Mouse (Mus musculus): ENCODE results near the gene Prim2. TPM values are rescaled to one million over a fixed set of nuclear protein-coding genes. Genes with fewer than 3 reads are reported as not detected.
A peak's percentile ranks its signal among the peaks of the same experiment; 100 is the strongest.

Prim2 gene
- polyA plus RNA-seq, 1 experiment from 2014 or later = 27.4 TPM

DNA sequence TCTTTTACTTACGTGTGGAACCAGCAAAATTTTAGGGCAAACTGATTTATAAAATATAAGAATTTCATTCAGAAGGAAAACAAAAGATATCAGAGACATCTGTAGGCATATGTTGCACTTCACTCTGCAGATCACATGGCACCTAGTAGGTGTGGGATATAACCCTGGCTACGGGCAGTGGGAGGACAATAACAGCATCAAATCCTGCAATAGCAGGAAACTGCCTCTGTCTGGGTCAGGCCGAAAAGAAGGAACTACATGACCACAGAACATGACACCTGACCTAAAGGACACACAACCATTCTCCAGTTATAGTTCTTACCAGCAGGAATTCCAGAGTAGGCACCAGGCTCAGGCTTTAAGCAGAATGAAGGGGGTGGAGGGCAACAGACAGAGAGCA is 137.7 kb downstream of the Prim2 start:
- Histone ChIP-seq H3K36me3 (ENCODE audit: control insufficient read depth, insufficient read depth) (peaks cover 6% of the 10 kb centered on the region), H3K27ac (ENCODE audit: low read length) (no peak overlapping the region), H3K4me2 (ENCODE audit: low read depth, low read length) (no peak overlapping the region), H3K4me3 (ENCODE audit: low read depth, low read length) (no peak overlapping the region), H3K27me3 (ENCODE audit: control insufficient read depth, insufficient read depth, low read depth, low read length) (no peaks in the 10 kb centered on the region), H3K9ac (ENCODE audit: low read depth, low read length) (no peak overlapping the region), H3K9me3 (replicated peaks; ENCODE audit: control insufficient read depth, low read length) (no peaks in the 10 kb centered on the region; the same call in 1 of the 2 replicates), H3K4me1 (ENCODE audit: control insufficient read depth, low read depth, low read length) (peaks cover 3% of the 10 kb centered on the region; the same call in 1 of the 2 replicates)
- ATAC-seq (ENCODE audit: low read depth) = no peak
- 60% methylated on average over 3 of the region's 3 CpGs for WGBS (ENCODE audit: insufficient replicate concordance)

DNA sequence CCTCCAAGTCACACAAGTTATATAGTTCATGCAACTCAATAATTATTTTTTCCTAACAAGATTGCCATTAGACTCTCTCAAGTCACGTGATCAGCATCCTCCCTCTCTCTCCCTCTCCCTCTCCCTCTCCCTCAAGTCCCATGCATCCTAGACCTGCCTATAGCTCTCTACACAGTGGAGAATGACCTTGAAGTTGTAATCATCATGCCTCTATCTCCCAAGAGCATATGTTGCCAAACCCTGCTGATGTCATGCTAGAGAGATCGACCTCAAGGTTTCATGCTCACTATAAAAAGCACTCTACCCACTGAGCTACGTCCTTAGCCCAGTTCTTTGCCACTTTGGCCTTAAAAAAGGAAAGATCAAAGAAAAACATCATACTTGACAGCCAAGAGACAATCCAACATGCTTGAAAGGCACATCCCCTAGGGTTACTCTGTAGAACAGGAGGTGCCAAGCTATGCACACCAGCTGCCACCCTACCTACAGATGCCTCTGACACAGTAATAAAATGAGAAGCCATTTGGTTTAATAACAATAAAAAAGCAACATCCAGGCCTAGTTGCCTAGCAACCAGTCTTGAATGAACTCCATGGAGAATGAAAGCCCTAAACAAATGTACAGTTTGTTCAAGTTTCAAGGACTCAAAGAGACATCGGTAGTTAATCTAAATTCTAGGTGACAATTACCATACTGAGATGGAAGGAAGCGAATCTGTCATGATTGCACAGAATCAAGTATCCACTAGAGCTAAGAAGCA is 138.3 kb downstream of the Prim2 start:
- Histone ChIP-seq H3K27me3 (ENCODE audit: control insufficient read depth, insufficient read depth, low read depth, low read length) (no peaks in the 10 kb centered on the region), H3K4me3 (ENCODE audit: low read depth, low read length) (no peak overlapping the region), H3K4me2 (ENCODE audit: low read depth, low read length) (no peak overlapping the region), H3K9me3 (replicated peaks; ENCODE audit: control insufficient read depth, low read length) (no peaks in the 10 kb centered on the region), H3K27ac (ENCODE audit: low read length) (peak overlapping the region; percentile 45), H3K9ac (ENCODE audit: low read depth, low read length) (no peak overlapping the region), H3K36me3 (ENCODE audit: control insufficient read depth, insufficient read depth) (peaks cover under 1% of the 10 kb centered on the region; the same call in 1 of the 2 replicates), H3K4me1 (ENCODE audit: control insufficient read depth, low read depth, low read length) (peaks cover 3% of the 10 kb centered on the region; the same call in 1 of the 2 replicates)
- WGBS (ENCODE audit: insufficient replicate concordance) = 68% methylated on average over 5 of the region's 5 CpGs
- ATAC-seq (ENCODE audit: low read depth) = peak; percentile 96

DNA sequence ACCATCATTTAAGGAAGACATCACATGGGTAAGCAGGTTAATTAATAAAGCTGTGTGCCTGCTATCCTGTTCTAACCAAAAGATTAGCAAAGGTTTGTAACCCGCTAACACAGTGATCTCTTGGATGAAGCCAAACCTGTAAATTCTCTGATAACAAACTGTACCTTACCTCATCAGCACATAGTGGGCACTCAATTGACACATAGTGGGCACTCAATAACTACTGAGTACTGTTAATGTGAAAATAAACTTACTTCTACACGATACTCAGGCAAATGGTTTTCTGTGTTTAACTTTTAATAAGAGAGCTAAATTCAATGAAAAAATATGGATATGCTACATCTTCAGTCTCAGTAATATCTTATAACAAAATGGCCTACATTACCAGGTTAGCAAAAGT is 139.1 kb downstream of the Prim2 start:
- H3K27ac ChIP-seq (ENCODE audit: low read length) = no peak overlapping the region
- 82% methylated on average over 2 of the region's 2 CpGs for WGBS (ENCODE audit: insufficient replicate concordance)
- no peaks in the 10 kb centered on the region for H3K36me3 ChIP-seq (ENCODE audit: control insufficient read depth, insufficient read depth)
- H3K4me2 ChIP-seq (ENCODE audit: low read depth, low read length) = no peak overlapping the region
- no peaks in the 10 kb centered on the region for H3K9me3 ChIP-seq (replicated peaks; ENCODE audit: control insufficient read depth, low read length)
- H3K27me3 ChIP-seq (ENCODE audit: control insufficient read depth, insufficient read depth, low read depth, low read length) = no peaks in the 10 kb centered on the region
- no peak overlapping the region for H3K4me3 ChIP-seq (ENCODE audit: low read depth, low read length)
- no peak overlapping the region for H3K9ac ChIP-seq (ENCODE audit: low read depth, low read length)
- ATAC-seq (ENCODE audit: low read depth) = no peak
- peaks cover 3% of the 10 kb centered on the region; the same call in 1 of the 2 replicates for H3K4me1 ChIP-seq (ENCODE audit: control insufficient read depth, low read depth, low read length)

DNA sequence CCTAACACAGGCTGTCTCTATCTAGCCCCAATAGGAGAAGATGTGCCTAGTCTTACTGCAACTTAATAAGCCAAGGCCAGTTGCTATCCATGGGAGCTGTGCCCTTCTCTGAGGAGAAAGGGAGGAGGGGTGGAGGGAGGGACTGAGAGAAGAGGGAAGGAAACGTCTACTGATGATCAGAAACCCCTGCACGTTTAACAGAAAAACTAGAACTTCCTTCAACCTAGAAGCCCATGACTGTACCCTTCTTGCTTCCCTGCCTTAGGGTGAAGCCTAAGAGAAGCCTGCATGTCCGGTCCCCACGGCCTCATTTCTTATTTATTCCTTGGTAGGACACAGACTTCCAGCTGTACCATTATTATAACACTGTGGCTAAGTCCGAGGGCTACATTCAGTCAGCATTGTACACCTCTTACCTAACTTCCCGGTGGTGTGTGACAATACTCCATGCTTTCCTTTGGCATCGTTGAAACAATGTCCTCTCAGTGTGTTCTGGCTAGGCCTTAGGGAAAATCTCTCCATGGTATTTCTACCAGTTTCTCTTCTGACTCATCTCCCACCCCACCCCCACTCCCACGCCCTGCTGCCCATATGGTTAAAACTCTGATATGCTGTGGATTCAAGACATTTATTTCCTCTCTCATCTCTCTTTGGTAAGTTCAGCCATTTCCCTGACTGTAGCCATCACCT is 139.9 kb downstream of the Prim2 start:
- no peak overlapping the region for H3K9ac ChIP-seq (ENCODE audit: low read depth, low read length)
- no peaks in the 10 kb centered on the region for H3K36me3 ChIP-seq (ENCODE audit: control insufficient read depth, insufficient read depth)
- no peaks in the 10 kb centered on the region for H3K9me3 ChIP-seq (replicated peaks; ENCODE audit: control insufficient read depth, low read length)
- H3K27ac ChIP-seq (ENCODE audit: low read length) = no peak overlapping the region
- peaks cover 3% of the 10 kb centered on the region; the same call in 1 of the 2 replicates for H3K4me1 ChIP-seq (ENCODE audit: control insufficient read depth, low read depth, low read length)
- no peak overlapping the region for H3K4me3 ChIP-seq (ENCODE audit: low read depth, low read length)
- 53% methylated on average over 8 of the region's 8 CpGs for WGBS (ENCODE audit: insufficient replicate concordance)
- ATAC-seq (ENCODE audit: low read depth) = no peak
- H3K27me3 ChIP-seq (ENCODE audit: control insufficient read depth, insufficient read depth, low read depth, low read length) = no peaks in the 10 kb centered on the region
- H3K4me2 ChIP-seq (ENCODE audit: low read depth, low read length) = no peak overlapping the region

DNA sequence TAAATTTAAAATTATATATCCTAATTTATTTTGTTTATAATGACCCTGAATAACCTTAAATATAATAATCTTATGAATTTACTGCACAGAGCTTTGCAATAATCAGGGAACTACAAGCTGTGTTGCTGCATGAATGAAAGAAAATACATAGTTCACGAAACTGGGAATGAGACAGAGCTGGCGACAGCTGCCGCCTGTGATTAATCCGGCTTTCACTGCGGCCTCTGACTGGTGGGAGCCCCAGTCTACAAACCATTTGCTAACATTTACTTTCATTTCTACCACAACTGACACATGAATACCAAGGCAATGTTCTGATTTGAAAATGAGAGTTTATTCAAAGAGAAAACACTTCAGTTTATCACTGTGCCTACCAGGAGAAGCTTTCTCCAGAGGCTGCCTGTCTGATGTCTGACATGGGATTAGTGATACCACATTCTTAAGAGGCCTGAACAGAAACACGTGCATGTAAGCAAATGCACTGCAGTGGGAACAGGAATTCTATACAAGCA is 142.2 kb downstream of the Prim2 start:
- no peak overlapping the region for H3K4me2 ChIP-seq (ENCODE audit: low read depth, low read length)
- H3K4me3 ChIP-seq (ENCODE audit: low read depth, low read length) = no peak overlapping the region
- no peaks in the 10 kb centered on the region for H3K9me3 ChIP-seq (replicated peaks; ENCODE audit: control insufficient read depth, low read length)
- no peak for ATAC-seq (ENCODE audit: low read depth)
- no peak overlapping the region for H3K27ac ChIP-seq (ENCODE audit: low read length)
- 85% methylated on average over 6 of the region's 6 CpGs for WGBS (ENCODE audit: insufficient replicate concordance)
- no peaks in the 10 kb centered on the region for H3K27me3 ChIP-seq (ENCODE audit: control insufficient read depth, insufficient read depth, low read depth, low read length)
- H3K4me1 ChIP-seq (ENCODE audit: control insufficient read depth, low read depth, low read length) = peaks cover 3% of the 10 kb centered on the region; the same call in 1 of the 2 replicates
- no peak overlapping the region for H3K9ac ChIP-seq (ENCODE audit: low read depth, low read length)
- no peaks in the 10 kb centered on the region for H3K36me3 ChIP-seq (ENCODE audit: control insufficient read depth, insufficient read depth)

DNA sequence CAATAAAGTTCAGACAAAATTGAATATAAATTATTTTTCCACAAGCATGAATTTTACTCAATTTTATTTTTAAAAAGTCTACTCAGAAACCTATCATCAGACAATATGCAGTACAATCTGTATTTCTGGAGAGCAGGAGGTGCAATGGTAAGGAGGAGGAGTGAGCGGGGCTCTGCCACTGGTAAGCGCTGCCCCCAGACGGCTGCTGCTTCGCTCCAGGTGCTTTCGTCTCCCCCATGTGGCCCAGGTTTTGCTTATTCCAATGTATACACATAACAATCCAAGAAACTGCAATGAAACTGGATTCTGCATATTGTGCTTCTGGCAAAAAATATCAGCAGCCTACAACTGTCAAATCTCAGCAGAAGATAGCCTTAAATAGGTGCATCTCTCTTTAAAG is 146.4 kb downstream of the Prim2 start:
- H3K9ac ChIP-seq (ENCODE audit: low read depth, low read length) = no peak overlapping the region
- ATAC-seq (ENCODE audit: low read depth) = no peak
- H3K9me3 ChIP-seq (replicated peaks; ENCODE audit: control insufficient read depth, low read length) = no peaks in the 10 kb centered on the region
- no peak overlapping the region for H3K27ac ChIP-seq (ENCODE audit: low read length)
- H3K4me3 ChIP-seq (ENCODE audit: low read depth, low read length) = no peak overlapping the region
- no peaks in the 10 kb centered on the region for H3K4me1 ChIP-seq (ENCODE audit: control insufficient read depth, low read depth, low read length)
- no peak overlapping the region for H3K4me2 ChIP-seq (ENCODE audit: low read depth, low read length)
- H3K36me3 ChIP-seq (ENCODE audit: control insufficient read depth, insufficient read depth) = no peaks in the 10 kb centered on the region
- 86% methylated on average over 5 of the region's 5 CpGs for WGBS (ENCODE audit: insufficient replicate concordance)
- H3K27me3 ChIP-seq (ENCODE audit: control insufficient read depth, insufficient read depth, low read depth, low read length) = no peaks in the 10 kb centered on the region

DNA sequence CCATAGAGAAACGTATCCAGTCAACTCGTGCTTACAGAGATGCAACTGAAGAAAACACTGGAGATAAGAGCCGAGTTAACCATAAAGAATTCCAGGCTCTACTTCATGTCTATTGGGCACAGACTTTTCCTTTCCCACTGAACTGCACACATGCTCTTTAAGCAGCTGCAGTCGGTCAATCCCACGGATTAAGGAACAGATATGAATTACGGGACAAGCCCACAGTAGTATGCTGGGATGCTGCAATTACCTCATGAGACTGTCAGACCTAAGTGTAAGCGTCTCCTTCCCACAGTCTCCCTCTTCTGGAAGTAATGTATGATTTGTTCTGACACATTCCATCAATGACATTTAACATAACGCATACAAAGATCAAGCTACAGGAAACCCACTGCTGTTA is 154.5 kb downstream of the Prim2 start:
- Histone ChIP-seq H3K4me3 (ENCODE audit: low read depth, low read length) (no peak overlapping the region), H3K36me3 (ENCODE audit: control insufficient read depth, insufficient read depth) (0 out of 2 replicates have a peak, but pooled peaks cover 2% of the 10 kb centered on the region), H3K4me1 (ENCODE audit: control insufficient read depth, low read depth, low read length) (no peaks in the 10 kb centered on the region), H3K27me3 (ENCODE audit: control insufficient read depth, insufficient read depth, low read depth, low read length) (no peaks in the 10 kb centered on the region), H3K4me2 (ENCODE audit: low read depth, low read length) (no peak overlapping the region), H3K27ac (ENCODE audit: low read length) (no peak overlapping the region), H3K9me3 (replicated peaks; ENCODE audit: control insufficient read depth, low read length) (no peaks in the 10 kb centered on the region), H3K9ac (ENCODE audit: low read depth, low read length) (no peak overlapping the region)
- no peak for ATAC-seq (ENCODE audit: low read depth)
- WGBS (ENCODE audit: insufficient replicate concordance) = 82% methylated on average over 8 of the region's 8 CpGs

DNA sequence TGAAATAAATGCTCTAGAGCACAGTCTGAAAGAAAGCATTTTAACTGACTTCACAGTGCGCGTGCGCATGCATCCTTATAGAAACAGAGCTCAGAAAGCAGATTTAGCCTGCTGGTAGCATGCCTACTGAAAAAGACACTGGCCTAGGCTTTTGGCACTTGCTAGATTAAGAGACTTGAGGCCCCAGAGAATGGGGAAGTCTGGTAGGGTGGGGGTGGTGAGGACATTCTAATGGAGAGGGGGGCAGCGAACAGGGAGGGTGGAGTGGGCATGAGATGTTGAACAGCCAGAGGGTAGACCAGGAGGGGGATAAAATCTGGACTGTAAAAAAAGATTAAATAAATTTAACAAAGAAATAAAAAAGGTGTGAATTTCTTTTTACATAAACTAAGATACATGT is 158.3 kb downstream of the Prim2 start:
- ATAC-seq (ENCODE audit: low read depth) = no peak
- Histone ChIP-seq H3K4me1 (ENCODE audit: control insufficient read depth, low read depth, low read length) (no peaks in the 10 kb centered on the region), H3K27me3 (ENCODE audit: control insufficient read depth, insufficient read depth, low read depth, low read length) (no peaks in the 10 kb centered on the region), H3K9me3 (replicated peaks; ENCODE audit: control insufficient read depth, low read length) (no peaks in the 10 kb centered on the region), H3K4me3 (ENCODE audit: low read depth, low read length) (no peak overlapping the region), H3K9ac (ENCODE audit: low read depth, low read length) (no peak overlapping the region), H3K4me2 (ENCODE audit: low read depth, low read length) (no peak overlapping the region), H3K27ac (ENCODE audit: low read length) (no peak overlapping the region), H3K36me3 (ENCODE audit: control insufficient read depth, insufficient read depth) (0 out of 2 replicates have a peak, but pooled peaks cover 2% of the 10 kb centered on the region)
- WGBS (ENCODE audit: insufficient replicate concordance) = 76% methylated on average over 4 of the region's 4 CpGs

DNA sequence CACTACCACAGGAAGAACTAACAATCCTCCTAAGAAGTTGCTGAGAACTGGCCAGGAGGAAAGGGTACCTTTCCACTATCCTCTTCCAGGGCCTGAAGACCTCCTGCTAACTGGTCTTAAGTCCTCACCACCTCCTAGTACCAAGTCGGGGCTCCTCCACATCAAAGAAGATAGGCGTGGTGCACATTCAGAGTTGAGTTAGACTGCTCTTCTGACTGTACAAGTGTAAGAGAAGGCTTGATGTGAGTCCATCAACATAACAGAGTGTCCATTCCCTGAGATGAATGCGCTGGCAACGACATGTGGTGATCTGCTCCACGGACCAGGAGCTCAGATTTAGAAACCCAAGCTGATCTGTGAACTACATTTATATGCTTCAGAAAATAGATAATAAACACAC is 165.2 kb downstream of the Prim2 start:
- no peak overlapping the region for H3K27ac ChIP-seq (ENCODE audit: low read length)
- no peak for ATAC-seq (ENCODE audit: low read depth)
- no peaks in the 10 kb centered on the region; the same call in 1 of the 2 replicates for H3K36me3 ChIP-seq (ENCODE audit: control insufficient read depth, insufficient read depth)
- no peaks in the 10 kb centered on the region; the same call in 1 of the 2 replicates for H3K4me1 ChIP-seq (ENCODE audit: control insufficient read depth, low read depth, low read length)
- 85% methylated on average over 5 of the region's 5 CpGs for WGBS (ENCODE audit: insufficient replicate concordance)
- no peak overlapping the region for H3K4me3 ChIP-seq (ENCODE audit: low read depth, low read length)
- no peaks in the 10 kb centered on the region for H3K27me3 ChIP-seq (ENCODE audit: control insufficient read depth, insufficient read depth, low read depth, low read length)
- H3K9me3 ChIP-seq (replicated peaks; ENCODE audit: control insufficient read depth, low read length) = no peaks in the 10 kb centered on the region
- no peak overlapping the region for H3K4me2 ChIP-seq (ENCODE audit: low read depth, low read length)
- no peak overlapping the region for H3K9ac ChIP-seq (ENCODE audit: low read depth, low read length)

All from liver, embryonic 16.5 days (tissue).